Mouse (Mus musculus) limb, embryonic 15.5 days (tissue): ENCODE data around the gene Myo1c. TPM values are rescaled to one million over a fixed set of nuclear protein-coding genes. Genes with fewer than 3 reads are reported as not detected.

Experiments
- ATAC-seq: fragments of 200-750 bp; cut with Nextera tagmentation; 2 replicates; pipeline ENCODE4 v1.8.0; 2017; ENCODE audit warnings: low read depth, moderate TSS enrichment; ENCODE audit not compliant: insufficient number of reproducible peaks, low FRiP score, low TSS enrichment
- H3K27ac ChIP-seq: fragments of 300-500 bp; sonication (generic); 2 replicates; pipeline ENCODE4 v1.5.1; 2015; ENCODE audit warnings: moderate library complexity, mild to moderate bottlenecking, inconsistent platforms
- H3K27me3 ChIP-seq: fragments of 300-500 bp; sonication (generic); 2 replicates; pipeline ENCODE4 v1.6.1; 2015; ENCODE audit warnings: inconsistent platforms
- H3K36me3 ChIP-seq: fragments of 300-500 bp; sonication (generic); 2 replicates; pipeline ENCODE4 v1.6.1; 2015; ENCODE audit warnings: inconsistent platforms
- H3K4me1 ChIP-seq: fragments of 300-500 bp; sonication (generic); 2 replicates; pipeline ENCODE4 v1.6.1; 2015; ENCODE audit warnings: inconsistent platforms
- H3K4me2 ChIP-seq: fragments of 300-500 bp; sonication (generic); 2 replicates; pipeline ENCODE4 v1.6.1; 2015; ENCODE audit warnings: mild to moderate bottlenecking, inconsistent platforms
- H3K4me3 ChIP-seq: fragments of 300-500 bp; sonication (generic); 2 replicates; pipeline ENCODE4 v1.5.1; 2015; ENCODE audit warnings: mild to moderate bottlenecking, inconsistent platforms
- H3K9ac ChIP-seq: fragments of 300-500 bp; sonication (generic); 2 replicates; pipeline ENCODE4 v1.6.1; 2015; ENCODE audit warnings: inconsistent platforms
- H3K9me3 ChIP-seq: fragments of 300-500 bp; sonication (generic); 2 replicates; pipeline ENCODE4 v1.6.1; 2016; ENCODE audit warnings: inconsistent platforms
- WGBS: fragments of 180-500 bp; shearing (Covaris S2); methylation state at CpG from one replicate; pipeline ENCODE4 v1.1.7; 2015; 5-methylcytosine and 5-hydroxymethylcytosine counted together
- polyA plus RNA-seq: library from polyadenylated mRNA; unstranded; fragments of >200 nt; fragmentation: Nextera tagmentation; extraction: Ambion mirVana; gene quantifications from 2 replicates; pipeline ENCODE4 v1.2.1, GENCODE M21; 2015

Gene Myo1c
- polyA plus RNA-seq, 1 experiment from 2014 or later, result 63.8 TPM

DNA sequence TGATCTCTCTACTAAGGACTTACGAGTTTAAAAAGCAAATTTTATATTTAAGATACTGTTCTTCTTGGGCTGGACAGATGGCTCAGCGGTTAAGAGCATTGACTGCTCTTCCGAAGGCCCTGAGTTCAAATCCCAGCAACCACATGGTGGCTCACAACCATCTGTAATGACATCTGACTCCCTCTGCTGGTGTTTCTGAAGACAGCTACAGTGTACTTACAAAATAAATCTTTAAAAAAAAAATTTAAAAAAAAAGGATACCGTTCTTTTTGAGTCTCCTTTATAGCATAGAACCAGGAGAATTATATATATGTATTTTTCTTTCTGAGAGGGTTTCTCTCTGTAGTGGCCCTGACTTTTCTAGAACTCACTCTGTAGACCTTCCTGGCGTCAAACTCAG is 50.3 kb downstream of the Myo1c start:
- Histone ChIP-seq H3K4me1 (no peaks in the 10 kb centered on the region), H3K27me3 (no peaks in the 10 kb centered on the region), H3K4me2 (no peak overlapping the region), H3K36me3 (peaks cover 84% of the 10 kb centered on the region), H3K9ac (no peak overlapping the region), H3K9me3 (no peaks in the 10 kb centered on the region), H3K27ac (no peak overlapping the region), H3K4me3 (no peak overlapping the region)
- ATAC-seq, result no peak
- WGBS, result 94% methylated on average over 5 of the region's 5 CpGs

DNA sequence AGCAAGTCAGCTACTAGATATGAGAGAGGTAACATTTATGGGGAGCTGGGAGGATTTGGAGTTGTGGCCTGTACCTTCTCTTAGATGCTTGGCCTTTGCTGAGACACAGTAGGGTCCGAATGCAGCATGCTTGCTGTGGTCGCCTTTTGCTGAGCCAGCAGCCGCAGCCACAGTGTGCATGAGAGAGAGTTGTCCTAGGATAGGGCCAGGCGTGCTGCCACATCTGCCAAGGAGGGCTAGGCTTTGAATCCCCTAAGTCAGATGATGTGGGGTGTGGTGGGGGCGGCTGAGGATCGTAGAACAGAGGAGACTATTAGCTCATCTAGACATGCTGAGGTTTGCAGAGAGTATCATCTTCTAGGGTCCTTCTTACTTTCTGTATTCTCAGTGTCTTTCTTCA is 52.5 kb downstream of the Myo1c start:
- ATAC-seq, result no peak
- H3K4me1 ChIP-seq, result no peaks in the 10 kb centered on the region
- no peak overlapping the region for H3K27ac ChIP-seq
- 95% methylated on average over 6 of the region's 6 CpGs for WGBS
- no peaks in the 10 kb centered on the region for H3K9me3 ChIP-seq
- H3K4me2 ChIP-seq, result no peak overlapping the region
- H3K9ac ChIP-seq, result no peak overlapping the region
- peaks cover 82% of the 10 kb centered on the region for H3K36me3 ChIP-seq
- no peak overlapping the region for H3K4me3 ChIP-seq
- H3K27me3 ChIP-seq, result no peaks in the 10 kb centered on the region

DNA sequence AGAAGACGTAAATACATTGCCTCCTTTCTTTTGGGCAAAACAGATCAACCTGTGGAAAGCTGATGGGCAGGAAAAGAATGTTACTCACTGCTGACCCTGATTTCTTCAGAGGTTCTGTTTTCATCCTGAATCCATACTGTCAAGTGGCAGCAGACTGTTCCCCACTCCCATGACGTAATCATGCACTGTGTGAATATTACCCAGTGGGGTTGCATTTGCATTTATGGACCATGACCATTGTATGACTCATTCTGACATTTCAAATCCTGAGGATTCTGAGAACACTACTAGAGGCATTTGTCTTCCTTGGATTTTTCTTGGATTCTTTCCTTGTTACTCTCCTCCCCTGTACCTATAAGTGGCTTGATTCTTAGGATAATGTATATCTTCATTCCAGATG is 53.4 kb downstream of the Myo1c start:
- 90% methylated on average over 2 of the region's 2 CpGs for WGBS
- Histone ChIP-seq H3K9ac (no peak overlapping the region), H3K27ac (no peak overlapping the region), H3K36me3 (peaks cover 74% of the 10 kb centered on the region), H3K27me3 (no peaks in the 10 kb centered on the region), H3K4me3 (no peak overlapping the region), H3K4me1 (no peaks in the 10 kb centered on the region), H3K9me3 (no peaks in the 10 kb centered on the region), H3K4me2 (no peak overlapping the region)
- no peak for ATAC-seq

DNA sequence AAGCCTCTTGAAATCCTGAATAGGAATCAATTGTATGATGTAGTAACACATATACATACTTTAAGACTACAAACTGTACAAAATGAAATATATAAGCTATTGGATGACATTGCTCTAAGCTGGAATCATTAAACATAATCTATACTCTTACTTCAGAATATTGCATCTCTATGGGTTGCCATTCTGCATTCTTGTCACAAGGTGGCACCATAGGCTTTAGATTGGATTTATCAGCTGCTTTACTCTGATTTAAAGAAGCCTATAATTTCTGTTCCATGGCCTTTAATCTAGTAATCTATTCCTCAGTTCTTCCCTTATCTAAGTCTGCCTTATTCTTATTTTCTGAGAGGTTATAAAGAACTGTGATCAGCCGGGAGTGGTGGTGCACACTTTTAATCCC is 63.6 kb downstream of the Myo1c start:
- Histone ChIP-seq H3K36me3 (no peaks in the 10 kb centered on the region), H3K9ac (no peak overlapping the region), H3K4me3 (no peak overlapping the region), H3K4me1 (peaks cover 4% of the 10 kb centered on the region; the same call in 1 of the 2 replicates), H3K9me3 (no peaks in the 10 kb centered on the region), H3K27ac (no peak overlapping the region), H3K4me2 (no peak overlapping the region), H3K27me3 (no peaks in the 10 kb centered on the region)
- ATAC-seq, result no peak
- WGBS, result 95% methylated on average over 1 of the region's 1 CpGs

DNA sequence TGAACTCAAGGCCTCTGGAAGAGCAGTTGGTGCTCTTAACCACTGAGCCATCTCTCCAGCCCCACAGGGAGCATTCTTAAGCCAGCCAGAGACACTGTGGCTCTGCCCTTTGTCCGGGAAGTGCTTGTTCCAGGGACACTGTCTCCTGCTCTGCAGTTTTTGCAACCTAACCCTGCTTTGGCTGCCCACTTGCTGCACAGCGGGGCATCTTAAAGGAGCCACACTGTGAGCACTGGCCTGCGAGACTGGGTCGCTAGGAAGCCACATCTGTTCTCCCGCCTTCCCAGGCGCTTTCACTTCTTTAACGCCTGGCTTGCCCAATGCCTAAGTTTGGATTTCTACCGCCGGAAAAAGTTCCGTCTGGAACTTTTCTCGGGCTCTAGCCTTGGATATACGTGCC is 65.3 kb downstream of the Myo1c start:
- H3K9me3 ChIP-seq, result no peaks in the 10 kb centered on the region
- peak overlapping the region; percentile 24; the same call in 1 of the 2 replicates for H3K4me2 ChIP-seq
- WGBS, result 25% methylated on average over 12 of the region's 12 CpGs
- no peak overlapping the region for H3K9ac ChIP-seq
- no peaks in the 10 kb centered on the region for H3K27me3 ChIP-seq
- H3K4me1 ChIP-seq, result peaks cover 4% of the 10 kb centered on the region; the same call in 1 of the 2 replicates
- H3K4me3 ChIP-seq, result 0 out of 2 replicates have a peak overlapping the region, but pooled peaks have one; percentile 7
- no peak overlapping the region for H3K27ac ChIP-seq
- no peaks in the 10 kb centered on the region for H3K36me3 ChIP-seq
- no peak for ATAC-seq

DNA sequence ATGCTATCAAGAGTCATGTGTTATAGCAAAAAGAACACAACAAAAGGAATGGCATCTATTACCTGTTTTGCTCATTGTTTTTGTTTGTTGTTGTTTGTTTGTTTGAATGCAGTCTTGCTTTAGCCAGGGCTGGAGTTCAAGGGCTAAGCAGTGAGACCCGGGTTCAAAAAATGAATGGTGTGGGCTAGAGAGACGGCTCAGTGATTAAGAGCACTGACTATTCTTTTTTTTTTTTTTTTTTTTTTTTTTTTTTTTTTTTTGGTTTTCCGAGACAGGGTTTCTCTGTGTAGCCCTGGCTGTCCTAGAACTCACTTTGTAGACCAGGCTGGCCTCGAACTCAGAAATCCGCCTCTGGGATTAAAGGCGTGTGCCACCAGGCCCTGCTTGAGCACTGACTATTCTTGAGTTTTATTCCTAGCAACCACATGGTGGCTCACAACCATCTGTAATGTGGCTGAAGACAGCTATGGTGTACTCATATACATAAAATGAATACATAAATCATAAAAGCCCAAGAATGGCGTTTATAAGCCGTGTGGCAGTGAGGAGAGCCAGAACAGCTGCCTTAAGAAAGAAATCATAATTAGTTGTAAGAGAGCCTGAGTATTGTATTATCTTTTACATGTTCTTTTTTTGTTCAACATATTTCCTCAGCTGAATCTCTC is 66.5 kb downstream of the Myo1c start:
- Histone ChIP-seq H3K4me2 (no peak overlapping the region), H3K9me3 (0 out of 2 replicates have a peak, but pooled peaks cover 3% of the 10 kb centered on the region), H3K36me3 (no peaks in the 10 kb centered on the region), H3K27ac (no peak overlapping the region), H3K27me3 (no peaks in the 10 kb centered on the region), H3K4me3 (no peak overlapping the region), H3K9ac (no peak overlapping the region), H3K4me1 (peaks cover 4% of the 10 kb centered on the region; the same call in 1 of the 2 replicates)
- 67% methylated on average over 8 of the region's 8 CpGs for WGBS
- ATAC-seq, result no peak

DNA sequence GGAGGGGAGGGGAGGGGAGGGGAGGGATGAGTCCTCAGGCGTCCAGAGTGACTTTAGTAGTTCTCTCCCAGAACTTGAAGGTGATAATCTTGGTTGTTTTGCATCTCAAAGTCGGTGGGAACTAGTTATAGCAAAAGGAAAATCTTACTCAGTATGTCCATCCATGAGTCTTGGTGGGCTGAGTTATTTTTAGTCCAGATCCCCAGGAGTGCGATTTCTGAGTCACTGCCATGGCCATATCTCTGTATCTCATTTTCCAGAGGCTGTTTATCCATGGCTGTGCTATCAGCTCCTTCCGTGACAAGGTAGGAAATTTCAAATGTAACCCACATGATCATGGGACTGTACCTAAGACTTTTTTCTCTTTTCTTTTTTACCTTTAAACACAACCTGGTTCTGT is 72.0 kb downstream of the Myo1c start:
- no peak overlapping the region for H3K9ac ChIP-seq
- no peak overlapping the region for H3K27ac ChIP-seq
- no peaks in the 10 kb centered on the region for H3K27me3 ChIP-seq
- H3K4me1 ChIP-seq, result no peaks in the 10 kb centered on the region
- no peak overlapping the region for H3K4me3 ChIP-seq
- no peaks in the 10 kb centered on the region for H3K36me3 ChIP-seq
- WGBS, result 55% methylated on average over 4 of the region's 4 CpGs
- ATAC-seq, result no peak
- H3K9me3 ChIP-seq, result 0 out of 2 replicates have a peak, but pooled peaks cover 3% of the 10 kb centered on the region
- no peak overlapping the region for H3K4me2 ChIP-seq

Other genes with a start within 250 kb of the Myo1c start
- 296 and 333 TPM in 2 replicates for gene Serpinf1, start 227.8 kb upstream of the Myo1c start, polyA plus RNA-seq
- gene Serpinf2, start 210.9 kb upstream of the Myo1c start, polyA plus RNA-seq, result 0.12 and 1.6 TPM in 2 replicates
- 5.8 and 6.5 TPM in 2 replicates for gene Wdr81, start 195.8 kb upstream of the Myo1c start, polyA plus RNA-seq
- gene Tlcd2, start 188.8 kb upstream of the Myo1c start, polyA plus RNA-seq, result 28.2 and 30.8 TPM in 2 replicates
- gene Prpf8, start 163.7 kb upstream of the Myo1c start, polyA plus RNA-seq, result 44.4 and 49.5 TPM in 2 replicates
- gene Rilp, start 140.4 kb upstream of the Myo1c start, polyA plus RNA-seq, result 0.45 and 0.73 TPM in 2 replicates
- 7.1 and 8.2 TPM in 2 replicates for gene Scarf1, start 137.0 kb upstream of the Myo1c start, polyA plus RNA-seq
- gene Slc43a2, start 118.8 kb upstream of the Myo1c start, polyA plus RNA-seq, result 2.6 and 3.6 TPM in 2 replicates
- gene Pitpna, start 62.4 kb upstream of the Myo1c start, polyA plus RNA-seq, result 61.4 and 65.4 TPM in 2 replicates
- gene Inpp5k, start 19.5 kb upstream of the Myo1c start, polyA plus RNA-seq, result 22.3 and 28.3 TPM in 2 replicates
- gene Crk, start 28.8 kb downstream of the Myo1c start, polyA plus RNA-seq, result 109 and 117 TPM in 2 replicates
- gene Ywhae, start 82.4 kb downstream of the Myo1c start, polyA plus RNA-seq, result 697 and 700 TPM in 2 replicates
- gene Doc2b, start 145.5 kb downstream of the Myo1c start, polyA plus RNA-seq, result 0.89 and 1.6 TPM in 2 replicates